Mouse (Mus musculus): ENCODE results near the gene Sp7. TPM values are rescaled to one million over a fixed set of nuclear protein-coding genes. Genes with fewer than 3 reads are reported as not detected.
A peak's percentile ranks its signal among the peaks of the same experiment; 100 is the strongest.

The Sp7 gene
- total and polyA plus RNA-seq, 3 experiments: not detected

GRCm38 (mm10) chr15:102393584-102394014, 26.6 kb upstream of the Sp7 start (continued):
- TF ChIP-seq UBTF (IDR thresholded peaks at IDR 0.05; ENCODE audit: borderline replicate concordance, insufficient read depth, low read depth, low read length): no peak
- no peak for TF ChIP-seq ZC3H11A (IDR thresholded peaks at IDR 0.05; ENCODE audit: low read depth, low read length)

- H3K4me3 ChIP-seq (ENCODE audit: control insufficient read depth in 1 of 2, insufficient read depth in 1 of 2, low read depth in 2 of 2, low read length in 2 of 2): no peak overlapping the region
- no peaks in the 10 kb centered on the region for H3K79me2 ChIP-seq (ENCODE audit: control insufficient read depth, insufficient read depth, low read length, poor library complexity)
- H3K4me1 ChIP-seq (ENCODE audit: control insufficient read depth in 1 of 2, insufficient read depth in 2 of 2, low read length in 2 of 2): peaks cover 6 to 23% of the 10 kb centered on the region in 2 experiments; a peak in 3 of 4 replicates
- no peak for DNase-seq (ENCODE audit: low read depth, low spot score)
- no peaks in the 10 kb centered on the region for H3K9me3 ChIP-seq (replicated peaks; ENCODE audit: insufficient read depth, low read length)
- peaks cover 0 to 20% of the 10 kb centered on the region in 2 experiments; a peak in 2 of 4 replicates for H3K36me3 ChIP-seq (ENCODE audit: control insufficient read depth in 1 of 2, insufficient read depth in 2 of 2, low read length in 2 of 2)
- H3K27me3 ChIP-seq (ENCODE audit: control insufficient read depth in 1 of 2, insufficient read depth in 2 of 2, low read length in 2 of 2): no peaks in the 10 kb centered on the region
- no peak overlapping the region for H3K9ac ChIP-seq (ENCODE audit: control insufficient read depth, low read depth, low read length, poor library complexity, severe bottlenecking)
- no peak for TF ChIP-seq MEF2A (IDR thresholded peaks at IDR 0.05; ENCODE audit: extremely low read depth, insufficient replicate concordance, low read depth, low read length, poor library complexity, severe bottlenecking)
- TF ChIP-seq JUND (IDR thresholded peaks at IDR 0.05; ENCODE audit: low read depth, low read length): no peak
- no peak for TF ChIP-seq TBP (IDR thresholded peaks at IDR 0.05; ENCODE audit: low read depth, low read length)
- no peak for TF ChIP-seq SIN3A (IDR thresholded peaks at IDR 0.05; ENCODE audit: low read length)
- no peak for TF ChIP-seq KAT2A (conservative IDR thresholded peaks at IDR 0.05; ENCODE audit: low read depth, low read length)
- TF ChIP-seq GATA1 (IDR thresholded peaks at IDR 0.05; ENCODE audit: low read depth, low read length): no peak
- no peak overlapping the region for H3K27ac ChIP-seq (ENCODE audit: control insufficient read depth, low read depth, low read length)
These were observed 25.5 kb upstream of the Sp7 start for GRCm38 (mm10) chr15:102392520-102392919.

- Histone ChIP-seq H3K36me3 (ENCODE audit: control insufficient read depth in 1 of 2, insufficient read depth in 2 of 2, low read length in 2 of 2) (peaks cover 0 to 16% of the 10 kb centered on the region in 2 experiments; a peak in 2 of 4 replicates), H3K27me3 (ENCODE audit: control insufficient read depth in 1 of 2, insufficient read depth in 2 of 2, low read length in 2 of 2) (no peaks in the 10 kb centered on the region), H3K4me3 (ENCODE audit: control insufficient read depth in 1 of 2, insufficient read depth in 1 of 2, low read depth in 2 of 2, low read length in 2 of 2) (no peak overlapping the region), H3K79me2 (ENCODE audit: control insufficient read depth, insufficient read depth, low read length, poor library complexity) (no peaks in the 10 kb centered on the region), H3K27ac (ENCODE audit: control insufficient read depth, low read depth, low read length) (no peak overlapping the region), H3K9ac (ENCODE audit: control insufficient read depth, low read depth, low read length, poor library complexity, severe bottlenecking) (no peak overlapping the region), H3K9me3 (replicated peaks; ENCODE audit: insufficient read depth, low read length) (no peaks in the 10 kb centered on the region), H3K4me1 (ENCODE audit: control insufficient read depth in 1 of 2, insufficient read depth in 2 of 2, low read length in 2 of 2) (peaks cover 4 to 22% of the 10 kb centered on the region in 2 experiments; a peak in 3 of 4 replicates)
- peak; percentile 8; the same call in 1 of the 2 replicates for TF ChIP-seq NELFE (IDR thresholded peaks at IDR 0.05; ENCODE audit: low read depth, low read length)
- no peak for TF ChIP-seq USF2 (IDR thresholded peaks at IDR 0.05; ENCODE audit: borderline replicate concordance in 1 of 2, insufficient read depth in 1 of 2, low read depth in 1 of 2, low read length in 2 of 2)
- no peak for TF ChIP-seq CTCF (IDR thresholded peaks at IDR 0.05 in 2 of 3, conservative IDR thresholded peaks at IDR 0.05 in 1 of 3; ENCODE audit: control insufficient read depth in 1 of 3, insufficient read depth in 1 of 3, low read depth in 2 of 3, low read length in 3 of 3, poor library complexity in 1 of 3, severe bottlenecking in 1 of 3)
- TF ChIP-seq GATA1 (IDR thresholded peaks at IDR 0.05; ENCODE audit: low read depth, low read length): 0 out of 2 replicates have a peak, but pooled peaks have one; percentile 14
- no peak for DNase-seq (ENCODE audit: low read depth, low spot score)
These were observed 22.0 kb upstream of the Sp7 start for GRCm38 (mm10) chr15:102388942-102389341.

GRCm38 (mm10) chr15:102386640-102387039, 19.7 kb upstream of the Sp7 start:
- DNase-seq (ENCODE audit: low read depth, low spot score): peak; percentile 87

More at GRCm38 (mm10) chr15:102386640-102387039, 19.7 kb upstream of the Sp7 start:
- TF ChIP-seq SIN3A (IDR thresholded peaks at IDR 0.05; ENCODE audit: low read length) (peak; percentile 20; the same call in 1 of the 2 replicates), USF2 (IDR thresholded peaks at IDR 0.05; ENCODE audit: borderline replicate concordance in 1 of 2, insufficient read depth in 1 of 2, low read depth in 1 of 2, low read length in 2 of 2) (no peak), KAT2A (conservative IDR thresholded peaks at IDR 0.05; ENCODE audit: low read depth, low read length) (no peak), ZNF384 (IDR thresholded peaks at IDR 0.05; ENCODE audit: low read depth, low read length) (0 out of 2 replicates have a peak, but pooled peaks have one; percentile 2), ZC3H11A (IDR thresholded peaks at IDR 0.05; ENCODE audit: low read depth, low read length) (no peak), RCOR1 (IDR thresholded peaks at IDR 0.05; ENCODE audit: low read depth, low read length) (no peak), TAL1 (IDR thresholded peaks at IDR 0.05; ENCODE audit: low read length) (no peak), USF1 (IDR thresholded peaks at IDR 0.05; ENCODE audit: low read depth, low read length) (no peak), MYB (IDR thresholded peaks at IDR 0.05; ENCODE audit: low read depth, low read length) (no peak), UBTF (IDR thresholded peaks at IDR 0.05; ENCODE audit: borderline replicate concordance, insufficient read depth, low read depth, low read length) (no peak)
- peak overlapping the region; percentile 24 to 45 for H3K4me3 ChIP-seq (ENCODE audit: control insufficient read depth in 1 of 2, insufficient read depth in 1 of 2, low read depth in 2 of 2, low read length in 2 of 2)
- H3K9me3 ChIP-seq (replicated peaks; ENCODE audit: insufficient read depth, low read length): no peaks in the 10 kb centered on the region
- H3K79me2 ChIP-seq (ENCODE audit: control insufficient read depth, insufficient read depth, low read length, poor library complexity): no peaks in the 10 kb centered on the region
- peaks cover 0 to 5% of the 10 kb centered on the region in 2 experiments; a peak in 2 of 4 replicates for H3K36me3 ChIP-seq (ENCODE audit: control insufficient read depth in 1 of 2, insufficient read depth in 2 of 2, low read length in 2 of 2)
- no peak overlapping the region for H3K27ac ChIP-seq (ENCODE audit: control insufficient read depth, low read depth, low read length)
- H3K4me1 ChIP-seq (ENCODE audit: control insufficient read depth in 1 of 2, insufficient read depth in 2 of 2, low read length in 2 of 2): peaks cover 2 to 7% of the 10 kb centered on the region in 2 experiments; a peak in 3 of 4 replicates
- H3K27me3 ChIP-seq (ENCODE audit: control insufficient read depth in 1 of 2, insufficient read depth in 2 of 2, low read length in 2 of 2): no peaks in the 10 kb centered on the region
- H3K9ac ChIP-seq (ENCODE audit: control insufficient read depth, low read depth, low read length, poor library complexity, severe bottlenecking): no peak overlapping the region

All from MEL (cell line).